Mouse (Mus musculus) heart, postnatal 0 days (tissue): ENCODE results near the gene Map3k12. TPM values are rescaled to one million over a fixed set of nuclear protein-coding genes. Genes with fewer than 3 reads are reported as not detected.

Experiments
- ATAC-seq: fragments of 200-750 bp; cut with Nextera tagmentation; 2 replicates; pipeline ENCODE4 v1.8.0; 2017; ENCODE audit warnings: low read depth, moderate number of reproducible peaks, moderate library complexity; ENCODE audit not compliant: insufficient read depth
- DNase-seq: peaks from one replicate; pipeline ENCODE4 v3.0.0-alpha.2; 2016; ENCODE audit warnings: low spot score
- H3K27ac ChIP-seq: fragments of 300-500 bp; sonication (generic); 2 replicates; pipeline ENCODE4 v1.5.1; 2014; ENCODE audit warnings: low read depth, mild to moderate bottlenecking
- H3K27me3 ChIP-seq: fragments of 300-500 bp; sonication (generic); 2 replicates; pipeline ENCODE4 v1.6.1; 2014; ENCODE audit warnings: low read length, mixed read lengths; ENCODE audit not compliant: control insufficient read depth, insufficient read depth
- H3K36me3 ChIP-seq: fragments of 300-500 bp; sonication (generic); replicated peaks from 2 replicates; pipeline ENCODE4 v1.6.1; 2014; ENCODE audit warnings: low read length, mixed read lengths; ENCODE audit not compliant: control insufficient read depth, insufficient read depth
- H3K4me1 ChIP-seq: fragments of 300-500 bp; sonication (generic); 2 replicates; pipeline ENCODE4 v1.6.1; 2014; ENCODE audit warnings: antibody characterized with exemption; ENCODE audit not compliant: control insufficient read depth, insufficient read depth
- H3K4me2 ChIP-seq: fragments of 300-500 bp; sonication (generic); 2 replicates; pipeline ENCODE4 v1.6.1; 2014; ENCODE audit warnings: low read depth, mild to moderate bottlenecking, low read length, moderate library complexity
- H3K4me3 ChIP-seq: fragments of 300-500 bp; sonication (generic); 2 replicates; pipeline ENCODE4 v1.5.1; 2014; ENCODE audit warnings: low read depth, low read length
- H3K9ac ChIP-seq: fragments of 300-500 bp; sonication (generic); replicated peaks from 2 replicates; pipeline ENCODE4 v1.6.1; 2014; ENCODE audit warnings: low read depth, low read length, mixed read lengths
- H3K9me3 ChIP-seq: fragments of 300-500 bp; sonication (generic); replicated peaks from 2 replicates; pipeline ENCODE4 v1.6.1; 2016; ENCODE audit warnings: low read length; ENCODE audit not compliant: control insufficient read depth
- CTCF ChIP-seq: IDR thresholded peaks from 2 replicates; pipeline ENCODE4 v1.5.1; 2016; ENCODE audit warnings: antibody characterized with exemption, control low read depth, low read depth
- EP300 ChIP-seq: IDR thresholded peaks from 2 replicates; pipeline ENCODE4 v1.6.1; 2016; ENCODE audit warnings: antibody characterized with exemption, low read depth
- WGBS: fragments of 180-500 bp; shearing (Covaris S2); extraction: QIAGEN DNeasy Blood & Tissue Kit; methylation state at CpG from one replicate; pipeline ENCODE4 v1.1.7; 2014; 5-methylcytosine and 5-hydroxymethylcytosine counted together
- polyA plus RNA-seq: library from polyadenylated mRNA; unstranded; fragments of >200 nt; fragmentation: Nextera tagmentation; extraction: Ambion mirVana; gene quantifications from 2 replicates; pipeline ENCODE4 v1.2.1, GENCODE M21; 2015
- total RNA-seq: library from RNA; depleted of rRNA; stranded (reverse); fragments of >200 nt; gene quantifications from 2 replicates; pipeline ENCODE4 v1.2.3, GENCODE M21; 2014; ENCODE audit warnings: low replicate concordance

The Map3k12 gene
- total and polyA plus RNA-seq, 2 experiments from 2014 or later: 4.1 to 6.1 TPM

DNA sequence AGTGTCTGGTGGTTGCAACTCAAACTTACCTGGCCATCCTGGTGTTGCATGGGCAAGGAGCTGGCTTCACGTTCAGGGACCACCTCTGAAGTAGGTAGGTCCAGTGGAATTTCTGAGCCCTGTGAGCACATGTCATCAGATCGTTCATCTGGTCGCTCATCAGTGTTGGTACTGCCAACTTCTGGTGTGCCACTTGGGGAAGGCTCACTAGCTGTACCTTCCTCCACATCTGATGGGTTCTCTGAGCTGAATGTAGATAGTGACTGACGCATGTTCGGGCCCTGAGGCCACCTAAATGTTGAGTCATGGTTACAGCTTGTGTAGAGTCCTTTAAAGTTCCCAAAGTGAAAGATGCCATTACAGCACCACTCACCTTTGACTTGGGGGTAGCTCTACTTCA lies 16.4 kb downstream of the Map3k12 start:
- H3K4me2 ChIP-seq: no peak overlapping the region
- TF ChIP-seq EP300: no peak
- TF ChIP-seq CTCF: no peak
- no peak overlapping the region for H3K9ac ChIP-seq
- 79% methylated on average over 5 of the region's 5 CpGs for WGBS
- ATAC-seq (no peak), DNase-seq (no peak)
- H3K27me3 ChIP-seq: no peaks in the 10 kb centered on the region
- no peak overlapping the region for H3K27ac ChIP-seq
- H3K36me3 ChIP-seq: peaks cover 86% of the 10 kb centered on the region
- H3K4me1 ChIP-seq: no peaks in the 10 kb centered on the region
- H3K9me3 ChIP-seq: no peaks in the 10 kb centered on the region
- H3K4me3 ChIP-seq: no peak overlapping the region

DNA sequence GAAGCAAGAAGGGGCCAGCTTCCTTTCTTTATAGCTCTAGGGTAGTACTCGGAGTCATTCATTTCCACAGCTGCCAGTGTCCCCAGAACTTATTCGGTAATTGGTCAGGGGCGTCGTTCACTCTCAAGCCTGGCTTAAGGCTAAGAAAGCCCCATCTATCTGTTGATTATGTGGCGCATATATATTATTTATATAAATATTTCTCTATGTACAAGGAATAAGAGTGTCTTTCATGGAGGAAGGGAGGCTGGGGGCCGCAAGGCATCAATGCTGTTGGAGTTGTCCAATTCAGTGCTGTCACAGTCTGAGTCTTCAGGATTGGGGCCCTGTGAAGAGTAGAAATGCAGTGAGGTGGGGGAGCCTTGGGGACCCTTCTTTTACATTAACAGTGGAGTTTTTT lies 17.0 kb downstream of the Map3k12 start:
- Histone ChIP-seq H3K9ac (no peak overlapping the region), H3K4me2 (no peak overlapping the region), H3K4me1 (no peaks in the 10 kb centered on the region), H3K27me3 (no peaks in the 10 kb centered on the region), H3K9me3 (no peaks in the 10 kb centered on the region), H3K36me3 (peaks cover 93% of the 10 kb centered on the region), H3K4me3 (no peak overlapping the region), H3K27ac (no peak overlapping the region)
- WGBS: 91% methylated on average over 6 of the region's 6 CpGs
- TF ChIP-seq EP300 (no peak), CTCF (no peak)
- ATAC-seq: no peak
- DNase-seq: no peak

DNA sequence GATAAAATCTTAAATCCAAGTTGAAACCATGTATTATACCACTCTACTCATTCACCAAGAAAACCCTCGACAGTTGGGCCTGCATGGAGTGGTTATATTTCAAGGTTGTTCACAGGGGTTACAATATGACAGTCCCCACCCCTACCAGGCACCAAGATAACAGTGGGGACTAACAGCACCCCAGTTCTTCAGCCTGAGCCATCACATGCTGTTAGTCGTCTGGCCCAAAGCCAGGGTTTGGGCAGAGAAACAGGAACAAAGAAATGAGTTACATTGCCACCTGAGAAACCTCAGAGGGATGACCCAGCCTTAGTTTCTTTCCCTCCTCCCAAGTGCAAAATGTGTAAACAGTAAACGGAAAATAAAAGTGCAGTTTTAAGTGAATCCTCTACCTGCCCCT lies 17.5 kb downstream of the Map3k12 start:
- Histone ChIP-seq H3K36me3 (peaks cover 94% of the 10 kb centered on the region), H3K9me3 (no peaks in the 10 kb centered on the region), H3K27ac (no peak overlapping the region), H3K4me3 (no peak overlapping the region), H3K4me1 (no peaks in the 10 kb centered on the region), H3K27me3 (no peaks in the 10 kb centered on the region), H3K4me2 (no peak overlapping the region), H3K9ac (no peak overlapping the region)
- WGBS: 63% methylated on average over 3 of the region's 3 CpGs
- no peak for ATAC-seq
- no peak for DNase-seq
- TF ChIP-seq CTCF (no peak), EP300 (no peak)

DNA sequence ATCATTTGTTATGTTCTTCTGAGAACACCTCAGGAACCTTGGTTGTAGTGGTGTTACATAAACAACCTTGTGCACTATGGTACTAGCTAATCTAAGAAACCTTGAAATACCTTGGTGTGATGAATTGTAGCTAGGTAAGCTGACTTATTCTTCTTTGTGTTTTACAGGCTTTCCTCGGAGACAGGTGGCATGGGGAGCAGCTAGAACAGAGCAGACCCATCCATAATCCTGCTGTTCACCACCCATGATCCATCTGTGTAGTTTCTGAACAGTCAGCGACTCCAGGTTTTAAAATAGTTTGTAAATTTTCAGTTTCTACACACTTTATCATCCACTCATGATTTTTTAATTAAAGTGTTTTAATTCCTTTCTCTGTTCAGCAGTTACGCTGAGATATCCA lies 18.5 kb downstream of the Map3k12 start:
- H3K4me3 ChIP-seq: no peak overlapping the region
- TF ChIP-seq EP300 (no peak), CTCF (no peak)
- H3K4me1 ChIP-seq: no peaks in the 10 kb centered on the region
- DNase-seq: no peak
- H3K9ac ChIP-seq: no peak overlapping the region
- no peak overlapping the region for H3K27ac ChIP-seq
- no peak for ATAC-seq
- no peaks in the 10 kb centered on the region for H3K27me3 ChIP-seq
- no peak overlapping the region for H3K4me2 ChIP-seq
- H3K9me3 ChIP-seq: no peaks in the 10 kb centered on the region
- 85% methylated on average over 3 of the region's 3 CpGs for WGBS
- peaks cover 94% of the 10 kb centered on the region for H3K36me3 ChIP-seq

DNA sequence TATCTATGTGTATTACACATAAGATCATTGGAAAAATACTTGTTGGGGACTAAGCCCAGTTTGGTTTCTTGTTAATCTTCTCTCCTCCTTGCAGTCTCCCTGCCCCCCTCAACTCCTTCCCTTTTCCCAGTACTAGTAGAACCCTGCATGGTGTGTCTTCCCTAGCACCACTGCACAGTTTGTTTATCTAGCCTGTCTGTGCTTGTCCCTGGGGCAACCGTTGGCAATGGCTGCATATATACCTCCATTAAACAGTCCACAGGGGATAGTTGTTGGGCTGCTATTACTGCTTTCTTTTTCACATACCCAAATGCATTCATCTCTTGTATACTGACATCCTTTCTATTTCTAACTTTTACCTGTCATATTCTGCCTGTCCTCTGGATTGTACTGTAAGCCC lies 29.2 kb downstream of the Map3k12 start:
- peaks cover 87% of the 10 kb centered on the region for H3K36me3 ChIP-seq
- ATAC-seq: no peak

DNA sequence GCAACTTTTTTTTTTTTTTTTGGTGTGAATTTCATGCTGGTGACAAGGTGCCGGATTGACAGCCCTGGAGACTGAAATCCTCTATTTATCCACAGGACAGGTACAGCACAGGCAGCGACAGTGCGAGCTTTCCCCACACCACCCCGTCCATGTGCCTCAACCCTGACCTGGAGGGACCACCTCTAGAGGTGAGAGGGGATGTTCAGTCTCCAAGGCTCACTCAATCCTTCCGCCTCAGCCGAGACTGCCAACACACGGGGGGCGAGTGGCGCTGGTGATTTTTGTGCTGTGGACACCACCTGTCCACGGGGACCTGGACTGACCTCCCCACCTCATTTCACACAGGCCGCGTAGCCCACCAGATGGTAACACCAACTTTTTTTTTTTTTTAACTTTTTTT lies 31.0 kb downstream of the Map3k12 start:
- Histone ChIP-seq H3K4me2 (no peak overlapping the region), H3K27ac (no peak overlapping the region), H3K27me3 (no peaks in the 10 kb centered on the region), H3K9me3 (no peaks in the 10 kb centered on the region), H3K4me3 (no peak overlapping the region), H3K36me3 (peaks cover 85% of the 10 kb centered on the region), H3K9ac (no peak overlapping the region), H3K4me1 (no peaks in the 10 kb centered on the region)
- no peak for TF ChIP-seq CTCF
- TF ChIP-seq EP300: no peak
- DNase-seq (no peak), ATAC-seq (no peak)
- WGBS: 88% methylated on average over 12 of the region's 12 CpGs

More for the DNA sequence above, 29.2 kb downstream of the Map3k12 start:
- Histone ChIP-seq H3K4me2 (no peak overlapping the region), H3K9me3 (no peaks in the 10 kb centered on the region), H3K9ac (no peak overlapping the region), H3K27me3 (no peaks in the 10 kb centered on the region), H3K27ac (no peak overlapping the region), H3K4me1 (no peaks in the 10 kb centered on the region), H3K4me3 (no peak overlapping the region)
- DNase-seq: no peak
- no peak for TF ChIP-seq CTCF
- TF ChIP-seq EP300: no peak
- WGBS: 61% methylated on average over 1 of the region's 1 CpGs
